ENCODE assay signal across 8 mouse cellular contexts in genomic region chrX:153724400-153724799, GRCm38 (mm10). TPM values are rescaled to one million over a fixed set of nuclear protein-coding genes. Genes with fewer than 3 reads are reported as not detected.
DNase-seq lines count a peak whose midpoint lies in the region; ATAC-seq and TF ChIP-seq lines count a peak whose summit lies in the region.

No protein-coding gene starts in this region.

- H3K9me3 ChIP-seq in heart, embryonic 10.5 days, result no peaks in the 10 kb centered on the region
- H3K9me3 ChIP-seq in ES-E14 (ENCODE audit: control insufficient read depth, insufficient read depth, low read depth, low read length), result no peaks in the 10 kb centered on the region
- no peaks in the 10 kb centered on the region for H3K9me3 ChIP-seq in forebrain, embryonic 10.5 days
- no peaks in the 10 kb centered on the region for H3K9me3 ChIP-seq in liver, embryonic 12.5 days (replicated peaks)
- no peaks in the 10 kb centered on the region for H3K9me3 ChIP-seq in stomach, embryonic 15.5 days

- in situ Hi-C loops in ES-E14 (cut with MboI; ENCODE audit: low sequenced_read_pairs in 2 of 2, unreplicated experiment in 2 of 2), result loop anchor here in 1 of 2 experiments (25.0 kb wide), 2 partner anchors 137 to 337 kb away; no protein-coding TSS in a partner anchor

- WGBS in heart, embryonic 10.5 days, result 40% methylated on average over 3 of the region's 3 CpGs
- WGBS in forebrain, embryonic 10.5 days, result 35% methylated on average over 3 of the region's 3 CpGs
- WGBS in liver, embryonic 12.5 days (ENCODE audit: insufficient replicate concordance), result 39% methylated on average over 3 of the region's 3 CpGs
- 42% methylated on average over 3 of the region's 3 CpGs for WGBS in stomach, embryonic 15.5 days

- peak overlapping the region; percentile 58 for H3K4me2 ChIP-seq in liver, embryonic 12.5 days
- peak overlapping the region; percentile 46 for H3K4me2 ChIP-seq in stomach, embryonic 15.5 days

- DNase-seq in heart, embryonic 10.5 days (ENCODE audit: low spot score), result no peak
- DNase-seq in heart, postnatal 25 days (ENCODE audit: low spot score), result no peak
- no peak for DNase-seq in ES-E14 (ENCODE audit: low read depth, low spot score)
- DNase-seq in forebrain, embryonic 10.5 days (ENCODE audit: extremely low spot score, low spot score), result peak; percentile 27
- DNase-seq in thymus, adult 18-20 months, result no peak
- no peak for DNase-seq in layer of hippocampus, adult 11-12 months (ENCODE audit: low spot score)

- no peaks in the 10 kb centered on the region for H3K27me3 ChIP-seq in heart, embryonic 10.5 days (ENCODE audit: insufficient read depth, poor library complexity, severe bottlenecking)
- H3K27me3 ChIP-seq in forebrain, embryonic 10.5 days (ENCODE audit: poor library complexity, severe bottlenecking), result 0 out of 2 replicates have a peak, but pooled peaks cover 5% of the 10 kb centered on the region
- H3K27me3 ChIP-seq in liver, embryonic 12.5 days (replicated peaks), result no peaks in the 10 kb centered on the region
- H3K27me3 ChIP-seq in stomach, embryonic 15.5 days (replicated peaks), result no peaks in the 10 kb centered on the region

- no peak for ATAC-seq in liver, embryonic 12.5 days
- ATAC-seq in stomach, embryonic 15.5 days (ENCODE audit: insufficient read depth, low FRiP score, low read depth), result no peak

- H3K36me3 ChIP-seq in heart, embryonic 10.5 days, result no peaks in the 10 kb centered on the region; the same call in 1 of the 2 replicates
- H3K36me3 ChIP-seq in ES-E14 (ENCODE audit: control insufficient read depth, insufficient read depth, low read length, poor library complexity, severe bottlenecking), result peaks cover 2% of the 10 kb centered on the region; the same call in 1 of the 2 replicates
- peaks cover 14% of the 10 kb centered on the region for H3K36me3 ChIP-seq in forebrain, embryonic 10.5 days (replicated peaks)
- no peaks in the 10 kb centered on the region for H3K36me3 ChIP-seq in liver, embryonic 12.5 days
- no peaks in the 10 kb centered on the region for H3K36me3 ChIP-seq in stomach, embryonic 15.5 days

- intact Hi-C loops in heart, postnatal 25 days (cut with DNase I), result loop anchor here (5.0 kb wide), 1 partner anchor 227 kb away; the partner anchor contains the start of gene Ubqln2

- no peak overlapping the region for H3K27ac ChIP-seq in heart, embryonic 10.5 days
- H3K27ac ChIP-seq in ES-E14 (ENCODE audit: insufficient read depth, low read depth, low read length, poor library complexity, severe bottlenecking), result no peak overlapping the region
- peak overlapping the region; percentile 91 for H3K27ac ChIP-seq in forebrain, embryonic 10.5 days
- H3K27ac ChIP-seq in liver, embryonic 12.5 days, result no peak overlapping the region
- H3K27ac ChIP-seq in stomach, embryonic 15.5 days, result 0 out of 2 replicates have a peak overlapping the region, but pooled peaks have one; percentile 16

- no peak overlapping the region for H3K9ac ChIP-seq in ES-E14 (ENCODE audit: insufficient read depth, low read depth, low read length, poor library complexity, severe bottlenecking)
- no peak overlapping the region for H3K9ac ChIP-seq in liver, embryonic 12.5 days
- no peak overlapping the region for H3K9ac ChIP-seq in stomach, embryonic 15.5 days

- peak overlapping the region; percentile 61 for H3K4me3 ChIP-seq in heart, embryonic 10.5 days
- peak overlapping the region; percentile 46 to 94 for H3K4me3 ChIP-seq in ES-E14 (ENCODE audit: insufficient read depth in 1 of 2, low read depth in 1 of 2, low read length in 2 of 2, poor library complexity in 1 of 2, severe bottlenecking in 1 of 2)
- H3K4me3 ChIP-seq in forebrain, embryonic 10.5 days, result peak overlapping the region; percentile 63
- peak overlapping the region; percentile 39 for H3K4me3 ChIP-seq in liver, embryonic 12.5 days
- peak overlapping the region; percentile 32 for H3K4me3 ChIP-seq in stomach, embryonic 15.5 days (replicated peaks)

- H3K4me1 ChIP-seq in heart, embryonic 10.5 days, result no peaks in the 10 kb centered on the region
- no peaks in the 10 kb centered on the region for H3K4me1 ChIP-seq in ES-E14 (ENCODE audit: control insufficient read depth in 2 of 2, insufficient read depth in 2 of 2, low read length in 2 of 2, poor library complexity in 1 of 2)
- H3K4me1 ChIP-seq in forebrain, embryonic 10.5 days, result no peaks in the 10 kb centered on the region
- H3K4me1 ChIP-seq in liver, embryonic 12.5 days, result no peaks in the 10 kb centered on the region
- H3K4me1 ChIP-seq in stomach, embryonic 15.5 days, result no peaks in the 10 kb centered on the region

TF ChIP-seq in ES-E14, 5 proteins besides CTCF, POLR2A, EP300 and RAD21:
- TF ChIP-seq MAFK (IDR thresholded peaks at IDR 0.05; ENCODE audit: insufficient read depth, low read depth, low read length) (no peak), ZC3H11A (IDR thresholded peaks at IDR 0.05; ENCODE audit: borderline replicate concordance, low read depth, low read length) (no peak), HCFC1 (IDR thresholded peaks at IDR 0.05; ENCODE audit: borderline replicate concordance, insufficient read depth, low read length) (no peak), CHD2 (IDR thresholded peaks at IDR 0.05; ENCODE audit: low read depth, low read length) (no peak), ZNF384 (IDR thresholded peaks at IDR 0.05; ENCODE audit: low read depth, low read length) (no peak)

RNA-seq across cellular contexts. Expression of gene Nbdy, which starts 1.0 kb away (rescaled TPM):
- polyA plus RNA-seq in heart, embryonic 10.5 days (2016; fragmentation: Nextera tagmentation; extraction: Ambion mirVana), result 63.6 and 68.5 TPM in 2 replicates
- total RNA-seq in heart, postnatal 25 days (2021), result 10 to 100 TPM; 17.6 to 21.4 TPM
- total RNA-seq in ES-E14 (2012; rRNA removed), result 15.8 and 18.1 TPM in 2 replicates
- polyA plus RNA-seq in forebrain, embryonic 10.5 days (2016; fragmentation: Nextera tagmentation; extraction: Ambion mirVana), result 66.6 and 68.8 TPM in 2 replicates
- polyA plus RNA-seq in liver, embryonic 12.5 days (2016; fragmentation: Nextera tagmentation; extraction: Ambion mirVana), result 24.5 and 26.5 TPM in 2 replicates
- polyA plus RNA-seq in stomach, embryonic 15.5 days (2015; fragmentation: Nextera tagmentation; extraction: Ambion mirVana), result 88.8 and 105 TPM in 2 replicates

RNA-seq across cellular contexts. Expression of gene Kctd12b, which starts 28.2 kb away (rescaled TPM):
- polyA plus RNA-seq in heart, embryonic 10.5 days (2016; fragmentation: Nextera tagmentation; extraction: Ambion mirVana), result 2.5 and 2.6 TPM in 2 replicates
- total RNA-seq in heart, postnatal 25 days (2021), result 10 to 100 TPM; 10.8 to 10.9 TPM
- 1.9 and 3.0 TPM in 2 replicates for total RNA-seq in ES-E14 (2012; rRNA removed)
- polyA plus RNA-seq in forebrain, embryonic 10.5 days (2016; fragmentation: Nextera tagmentation; extraction: Ambion mirVana), result 3.4 and 3.7 TPM in 2 replicates
- polyA plus RNA-seq in liver, embryonic 12.5 days (2016; fragmentation: Nextera tagmentation; extraction: Ambion mirVana), result 0.81 and 0.99 TPM in 2 replicates
- 5.2 and 5.4 TPM in 2 replicates for polyA plus RNA-seq in stomach, embryonic 15.5 days (2015; fragmentation: Nextera tagmentation; extraction: Ambion mirVana)

Comparison
In these comparisons a context has a peak if more than half of its experiments do, and no peak if none do; other contexts are left out.
1. H3K27ac ChIP-seq: peak in forebrain, embryonic 10.5 days (single experiment) and stomach, embryonic 15.5 days (single experiment); none in heart, embryonic 10.5 days (single experiment), ES-E14 (single experiment) and liver, embryonic 12.5 days (single experiment).
2. Peak in every context shown above with its lines, with median percentiles within 50 percentile points of each other: H3K4me3 ChIP-seq.